Mouse (Mus musculus): ENCODE measurements around the gene Spats2l.

DNA sequence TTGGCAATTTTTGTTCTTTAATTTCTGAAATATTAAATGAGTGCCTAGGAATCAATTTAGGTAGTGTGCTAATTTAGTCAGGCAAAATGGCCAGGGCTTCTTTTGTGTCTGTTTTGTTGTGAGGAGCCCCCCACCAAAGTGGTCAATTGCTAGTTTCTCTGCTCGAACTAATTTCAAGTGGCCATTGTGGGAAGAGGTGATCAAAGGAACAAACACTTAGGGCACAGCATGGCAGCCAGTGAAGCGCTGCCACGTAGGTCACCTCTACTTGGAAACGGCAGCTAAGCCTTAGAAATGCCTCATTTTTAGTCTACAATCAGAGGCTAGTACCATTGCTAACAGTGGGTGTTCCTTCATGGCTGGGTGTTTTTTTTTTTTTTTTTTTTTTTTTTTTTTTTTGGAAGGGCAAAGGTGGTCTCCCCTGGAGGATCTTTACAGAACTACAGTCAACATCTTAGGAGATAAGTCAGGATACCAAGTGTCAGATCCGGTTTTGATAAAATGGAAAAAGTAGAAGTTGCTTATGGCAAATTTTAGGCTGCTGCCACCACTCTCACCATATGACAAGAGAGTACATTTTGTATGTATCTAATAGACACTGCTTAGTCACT lies 2.8 kb downstream of the Spats2l start:
- TF ChIP-seq POLR2A (IDR thresholded peaks at IDR 0.05; ENCODE audit: borderline replicate concordance, insufficient read depth, low read length) (no peak), CTCF (IDR thresholded peaks at IDR 0.05; ENCODE audit: borderline replicate concordance, insufficient read depth, low read depth, low read length) (no peak)

Data from cerebellum, adult 2 months (tissue).